Mouse (Mus musculus) c-Kit-positive CD71-positive TER-119-negative erythroid progenitor cells, embryonic 14.5 days (primary cell): ENCODE results near the gene Sptbn4.

Source experiments
- DNase-seq: peaks from one replicate; pipeline ENCODE4 v3.0.0-alpha.2; 2013; ENCODE audit warnings: low read depth

The Sptbn4 gene

GRCm38 (mm10) chr7:27433349-27433748 is 14.1 kb downstream of the Sptbn4 start:
- DNase-seq, result no peak

GRCm38 (mm10) chr7:27429135-27429534 is 18.4 kb downstream of the Sptbn4 start:
- no peak for DNase-seq

GRCm38 (mm10) chr7:27428002-27428401 is 19.5 kb downstream of the Sptbn4 start:
- DNase-seq, result no peak

GRCm38 (mm10) chr7:27427387-27427786 is 20.1 kb downstream of the Sptbn4 start:
- DNase-seq, result no peak

GRCm38 (mm10) chr7:27423556-27424326 is 23.7 kb downstream of the Sptbn4 start:
- no peak for DNase-seq

- no peak for DNase-seq
Observed at GRCm38 (mm10) chr7:27419101-27419500, 28.4 kb downstream of the Sptbn4 start.

- no peak for DNase-seq
Observed at GRCm38 (mm10) chr7:27417151-27417550, 30.3 kb downstream of the Sptbn4 start.

- DNase-seq, result no peak
Observed at GRCm38 (mm10) chr7:27408379-27409176, 38.9 kb downstream of the Sptbn4 start.

GRCm38 (mm10) chr7:27407816-27408215 is 39.7 kb downstream of the Sptbn4 start:
- DNase-seq, result no peak

GRCm38 (mm10) chr7:27406481-27406880 is 41.0 kb downstream of the Sptbn4 start:
- DNase-seq, result no peak

- no peak for DNase-seq
Observed at GRCm38 (mm10) chr7:27404203-27404942, 43.1 kb downstream of the Sptbn4 start.

GRCm38 (mm10) chr7:27402675-27403074 is 44.8 kb downstream of the Sptbn4 start:
- DNase-seq, result peak; percentile 51

- DNase-seq, result no peak
Observed at GRCm38 (mm10) chr7:27400545-27400944, 46.9 kb downstream of the Sptbn4 start.

- DNase-seq, result peak; percentile 42
Observed at GRCm38 (mm10) chr7:27397048-27397949, 50.2 kb downstream of the Sptbn4 start.

- no peak for DNase-seq
Observed at GRCm38 (mm10) chr7:27396184-27397047, 51.1 kb downstream of the Sptbn4 start.

- DNase-seq, result no peak
Observed at GRCm38 (mm10) chr7:27395521-27396183, 51.8 kb downstream of the Sptbn4 start.

- no peak for DNase-seq
Observed at GRCm38 (mm10) chr7:27391416-27391815, 56.1 kb downstream of the Sptbn4 start.

- DNase-seq, result no peak
Observed at GRCm38 (mm10) chr7:27389213-27389612, 58.3 kb downstream of the Sptbn4 start.

- peak; percentile 35 for DNase-seq
Observed at GRCm38 (mm10) chr7:27384731-27385130, 62.8 kb downstream of the Sptbn4 start.

- DNase-seq, result no peak
Observed at GRCm38 (mm10) chr7:27384134-27384533, 63.4 kb downstream of the Sptbn4 start.
